Mouse (Mus musculus) liver, adult 2 months (tissue): ENCODE measurements around the gene Acadl. TPM values are rescaled to one million over a fixed set of nuclear protein-coding genes. Genes with fewer than 3 reads are reported as not detected.
A peak's percentile ranks its signal among the peaks of the same experiment; 100 is the strongest.

Source experiments
- DNase-seq: peaks from one replicate; pipeline ENCODE4 v3.0.0-alpha.2; 2011; ENCODE audit warnings: low read depth, low spot score; ENCODE audit errors: extremely low read depth
- H3K27ac ChIP-seq: fragments of 200-500 bp; replicated peaks from 2 replicates; pipeline ENCODE4 v1.5.1; 2012; ENCODE audit warnings: low read depth, mild to moderate bottlenecking, control low read depth, inconsistent platforms, low read length; ENCODE audit not compliant: insufficient read depth
- H3K27me3 ChIP-seq: fragments of 200-500 bp; 2 replicates; pipeline ENCODE4 v1.6.1; 2012; ENCODE audit warnings: mild to moderate bottlenecking, moderate library complexity, low read length, inconsistent platforms; ENCODE audit not compliant: control insufficient read depth, insufficient read depth
- H3K36me3 ChIP-seq: fragments of 200-500 bp; 2 replicates; pipeline ENCODE4 v1.6.1; 2012; ENCODE audit warnings: low read length, inconsistent platforms; ENCODE audit not compliant: control insufficient read depth, insufficient read depth
- H3K4me1 ChIP-seq: fragments of 200-500 bp; 2 replicates; pipeline ENCODE4 v1.6.1; 2011; ENCODE audit warnings: low read length; ENCODE audit not compliant: control insufficient read depth, insufficient read depth
- H3K4me3 ChIP-seq: fragments of 200-500 bp; 2 replicates; pipeline ENCODE4 v1.5.1; 2011; ENCODE audit warnings: low read depth, mild to moderate bottlenecking, control low read depth, low read length, moderate library complexity; ENCODE audit not compliant: insufficient read depth
- H3K79me2 ChIP-seq: fragments of 200-500 bp; 2 replicates; pipeline ENCODE4 v1.6.1; 2012; ENCODE audit warnings: inconsistent platforms, mild to moderate bottlenecking, low read length, moderate library complexity; ENCODE audit not compliant: control insufficient read depth, insufficient read depth
- H3K9ac ChIP-seq: fragments of 200-500 bp; 2 replicates; pipeline ENCODE4 v1.6.1; 2012; ENCODE audit warnings: low read depth, mild to moderate bottlenecking, control low read depth, inconsistent platforms, low read length
- CTCF ChIP-seq: fragments of 200-500 bp; IDR thresholded peaks from 2 replicates; pipeline ENCODE4 v1.5.1; 2011; ENCODE audit warnings: low read depth, low read length, control low read depth
- POLR2A ChIP-seq: fragments of 200-500 bp; IDR thresholded peaks from 2 replicates; pipeline ENCODE4 v1.6.1; 2011; ENCODE audit warnings: low read length, control low read depth; ENCODE audit not compliant: insufficient read depth; ENCODE audit errors: extremely low read depth
- WGBS: fragments of 180-500 bp; shearing (Covaris S2); methylation state at CpG from one replicate; pipeline ENCODE4 v1.1.7; 2018; 5-methylcytosine and 5-hydroxymethylcytosine counted together
- polyA plus RNA-seq: library from polyadenylated mRNA; depleted of rRNA; stranded (reverse); fragments of >200 nt; gene quantifications from 2 replicates; pipeline ENCODE4 v1.2.3, GENCODE M21; 2012
- total RNA-seq: library from RNA; depleted of rRNA; stranded (reverse); fragments of >200 nt; gene quantifications from 2 replicates; pipeline ENCODE4 v1.2.3, GENCODE M21; 2014

The Acadl gene
- total and polyA plus RNA-seq, 2 experiments: 43.1 to 96.5 TPM

- no peaks in the 10 kb centered on the region for H3K4me1 ChIP-seq
- no peaks in the 10 kb centered on the region for H3K79me2 ChIP-seq
- no peak for TF ChIP-seq CTCF
- no peak for TF ChIP-seq POLR2A
- no peak for DNase-seq
- H3K9ac ChIP-seq: no peak overlapping the region
- WGBS: 87% methylated on average over 5 of the region's 5 CpGs
- H3K4me3 ChIP-seq: no peak overlapping the region
- no peak overlapping the region for H3K27ac ChIP-seq
- peaks cover 64% of the 10 kb centered on the region for H3K36me3 ChIP-seq
- H3K27me3 ChIP-seq: no peaks in the 10 kb centered on the region
These were observed 17.3 kb downstream of the Acadl start for GRCm38 (mm10) chr1:66845690-66846318.

GRCm38 (mm10) chr1:66841938-66842337 is 21.1 kb downstream of the Acadl start:
- H3K4me1 ChIP-seq: peaks cover 3% of the 10 kb centered on the region; the same call in 1 of the 2 replicates
- H3K79me2 ChIP-seq: no peaks in the 10 kb centered on the region
- no peaks in the 10 kb centered on the region for H3K27me3 ChIP-seq
- 91% methylated on average over 10 of the region's 10 CpGs for WGBS
- H3K4me3 ChIP-seq: no peak overlapping the region
- peaks cover 48% of the 10 kb centered on the region for H3K36me3 ChIP-seq
- TF ChIP-seq CTCF: no peak
- no peak for TF ChIP-seq POLR2A
- H3K9ac ChIP-seq: no peak overlapping the region
- H3K27ac ChIP-seq: no peak overlapping the region
- DNase-seq: no peak

GRCm38 (mm10) chr1:66841510-66841909 is 21.6 kb downstream of the Acadl start:
- DNase-seq: no peak
- H3K4me1 ChIP-seq: peaks cover 3% of the 10 kb centered on the region; the same call in 1 of the 2 replicates
- peaks cover 47% of the 10 kb centered on the region for H3K36me3 ChIP-seq
- no peaks in the 10 kb centered on the region for H3K79me2 ChIP-seq
- no peak overlapping the region for H3K27ac ChIP-seq
- no peak overlapping the region for H3K4me3 ChIP-seq
- no peaks in the 10 kb centered on the region for H3K27me3 ChIP-seq
- TF ChIP-seq CTCF (no peak), POLR2A (no peak)
- WGBS: 82% methylated on average over 6 of the region's 6 CpGs
- H3K9ac ChIP-seq: no peak overlapping the region

GRCm38 (mm10) chr1:66839755-66840438 is 23.2 kb downstream of the Acadl start:
- H3K36me3 ChIP-seq: peaks cover 44% of the 10 kb centered on the region
- H3K27me3 ChIP-seq: no peaks in the 10 kb centered on the region
- H3K79me2 ChIP-seq: no peaks in the 10 kb centered on the region
- H3K4me3 ChIP-seq: no peak overlapping the region
- 30% methylated on average over 7 of the region's 7 CpGs for WGBS
- H3K4me1 ChIP-seq: peaks cover 3% of the 10 kb centered on the region; the same call in 1 of the 2 replicates
- H3K27ac ChIP-seq: no peak overlapping the region
- H3K9ac ChIP-seq: no peak overlapping the region
- TF ChIP-seq CTCF (no peak), POLR2A (no peak)
- DNase-seq: peak; percentile 45

- TF ChIP-seq CTCF (no peak), POLR2A (no peak)
- H3K27ac ChIP-seq: no peak overlapping the region
- H3K36me3 ChIP-seq: peaks cover 48% of the 10 kb centered on the region
- 27% methylated on average over 1 of the region's 1 CpGs for WGBS
- peaks cover 3% of the 10 kb centered on the region; the same call in 1 of the 2 replicates for H3K4me1 ChIP-seq
- no peaks in the 10 kb centered on the region for H3K27me3 ChIP-seq
- H3K9ac ChIP-seq: no peak overlapping the region
- DNase-seq: no peak
- H3K4me3 ChIP-seq: no peak overlapping the region
- no peaks in the 10 kb centered on the region for H3K79me2 ChIP-seq
These were observed 23.9 kb downstream of the Acadl start for GRCm38 (mm10) chr1:66839135-66839534.
